Mouse (Mus musculus) hindbrain, embryonic 11.5 days (tissue): ENCODE data around the gene Scamp2. TPM values are rescaled to one million over a fixed set of nuclear protein-coding genes. Genes with fewer than 3 reads are reported as not detected.

ENCODE experiments used
- ATAC-seq: fragments of 200-750 bp; cut with Nextera tagmentation; 2 replicates; pipeline ENCODE4 v1.8.0; 2017; ENCODE audit warnings: mild to moderate bottlenecking, moderate TSS enrichment, moderate library complexity; ENCODE audit not compliant: low FRiP score
- DNase-seq: peaks from one replicate; pipeline ENCODE4 v3.0.0-alpha.2; 2015; ENCODE audit warnings: low spot score
- H3K27ac ChIP-seq: fragments of 300-500 bp; sonication (generic); 2 replicates; pipeline ENCODE4 v1.5.1; 2014; ENCODE audit warnings: mild to moderate bottlenecking, low read depth, low read length
- H3K27me3 ChIP-seq: fragments of 300-500 bp; sonication (generic); 2 replicates; pipeline ENCODE4 v1.6.1; 2014; ENCODE audit warnings: mild to moderate bottlenecking, low read length, moderate library complexity, mixed read lengths; ENCODE audit not compliant: control insufficient read depth, insufficient read depth
- H3K36me3 ChIP-seq: fragments of 300-500 bp; sonication (generic); 2 replicates; pipeline ENCODE4 v1.6.1; 2014; ENCODE audit warnings: mild to moderate bottlenecking, low read length, moderate library complexity, mixed read lengths; ENCODE audit not compliant: control insufficient read depth, insufficient read depth
- H3K4me1 ChIP-seq: fragments of 300-500 bp; sonication (generic); replicated peaks from 2 replicates; pipeline ENCODE4 v1.6.1; 2014; ENCODE audit warnings: low read length, mixed read lengths; ENCODE audit not compliant: control insufficient read depth, insufficient read depth
- H3K4me2 ChIP-seq: fragments of 300-500 bp; sonication (generic); replicated peaks from 2 replicates; pipeline ENCODE4 v1.6.1; 2014; ENCODE audit warnings: mild to moderate bottlenecking, low read depth, low read length
- H3K4me3 ChIP-seq: fragments of 300-500 bp; sonication (generic); 2 replicates; pipeline ENCODE4 v1.5.1; 2014; ENCODE audit warnings: low read depth, low read length
- H3K9ac ChIP-seq: fragments of 300-500 bp; sonication (generic); 2 replicates; pipeline ENCODE4 v1.6.1; 2014; ENCODE audit warnings: low read depth, low read length
- H3K9me3 ChIP-seq: fragments of 300-500 bp; sonication (generic); 2 replicates; pipeline ENCODE4 v1.6.1; 2016; ENCODE audit warnings: low read length; ENCODE audit not compliant: control insufficient read depth
- WGBS: fragments of 180-500 bp; shearing (Covaris S2); extraction: QIAGEN DNeasy Blood & Tissue Kit; methylation state at CpG from one replicate; pipeline ENCODE4 v1.1.7; 2014; 5-methylcytosine and 5-hydroxymethylcytosine counted together
- polyA plus RNA-seq: library from polyadenylated mRNA; unstranded; fragments of >200 nt; fragmentation: Nextera tagmentation; extraction: Ambion mirVana; gene quantifications from 2 replicates; pipeline ENCODE4 v1.2.1, GENCODE M21; 2014

Scamp2 gene
- polyA plus RNA-seq, 1 experiment from 2014 or later = 57.8 TPM

GRCm38 (mm10) chr9:57525516-57525915 is 35.2 kb upstream of the Scamp2 start:
- Histone ChIP-seq H3K9ac (no peak overlapping the region), H3K4me1 (no peaks in the 10 kb centered on the region), H3K4me2 (no peak overlapping the region), H3K36me3 (no peaks in the 10 kb centered on the region), H3K27me3 (no peaks in the 10 kb centered on the region), H3K27ac (no peak overlapping the region), H3K9me3 (no peaks in the 10 kb centered on the region), H3K4me3 (no peak overlapping the region)
- no peak for ATAC-seq
- WGBS = 92% methylated on average over 2 of the region's 2 CpGs
- DNase-seq = no peak

- no peak for DNase-seq
- no peak overlapping the region for H3K9ac ChIP-seq
- H3K27ac ChIP-seq = no peak overlapping the region
- H3K27me3 ChIP-seq = no peaks in the 10 kb centered on the region
- no peaks in the 10 kb centered on the region for H3K36me3 ChIP-seq
- no peak for ATAC-seq
- H3K4me3 ChIP-seq = no peak overlapping the region
- no peak overlapping the region for H3K4me2 ChIP-seq
- H3K4me1 ChIP-seq = no peaks in the 10 kb centered on the region
- H3K9me3 ChIP-seq = no peaks in the 10 kb centered on the region
These were observed 34.3 kb upstream of the Scamp2 start for GRCm38 (mm10) chr9:57526435-57526834.

- DNase-seq = no peak
- no peaks in the 10 kb centered on the region for H3K36me3 ChIP-seq
- WGBS = 87% methylated on average over 1 of the region's 1 CpGs
- H3K4me2 ChIP-seq = no peak overlapping the region
- H3K27me3 ChIP-seq = no peaks in the 10 kb centered on the region
- no peak overlapping the region for H3K9ac ChIP-seq
- H3K27ac ChIP-seq = no peak overlapping the region
- H3K9me3 ChIP-seq = no peaks in the 10 kb centered on the region
- ATAC-seq = no peak
- no peak overlapping the region for H3K4me3 ChIP-seq
- no peaks in the 10 kb centered on the region for H3K4me1 ChIP-seq
These were observed 28.8 kb upstream of the Scamp2 start for GRCm38 (mm10) chr9:57531946-57532345.

GRCm38 (mm10) chr9:57536362-57536761 is 24.4 kb upstream of the Scamp2 start:
- DNase-seq (no peak), ATAC-seq (no peak)
- H3K36me3 ChIP-seq = peaks cover 4% of the 10 kb centered on the region; the same call in 1 of the 2 replicates
- no peak overlapping the region for H3K4me2 ChIP-seq
- H3K27ac ChIP-seq = no peak overlapping the region
- H3K4me1 ChIP-seq = peaks cover 4% of the 10 kb centered on the region
- no peaks in the 10 kb centered on the region for H3K27me3 ChIP-seq
- no peaks in the 10 kb centered on the region for H3K9me3 ChIP-seq
- 94% methylated on average over 5 of the region's 5 CpGs for WGBS
- H3K4me3 ChIP-seq = no peak overlapping the region; the same call in 1 of the 2 replicates
- H3K9ac ChIP-seq = no peak overlapping the region

GRCm38 (mm10) chr9:57537044-57537727 is 23.6 kb upstream of the Scamp2 start, which contains the start of gene Fam219b:
Gene Fam219b (plus strand): TSS chr9:57537528.
- WGBS = 3% methylated on average over 43 of the region's 45 CpGs

GRCm38 (mm10) chr9:57537728-57538181 is 23.0 kb upstream of the Scamp2 start:
- Histone ChIP-seq H3K27ac (peak overlapping the region; percentile 77), H3K36me3 (peaks cover 6% of the 10 kb centered on the region; the same call in 1 of the 2 replicates), H3K4me3 (peak overlapping the region; percentile 83), H3K9ac (peak overlapping the region; percentile 88), H3K27me3 (no peaks in the 10 kb centered on the region), H3K4me1 (peaks cover 4% of the 10 kb centered on the region), H3K4me2 (peak overlapping the region; percentile 81), H3K9me3 (no peaks in the 10 kb centered on the region)
- no peak for DNase-seq
- 0% methylated on average over 24 of the region's 24 CpGs for WGBS
- ATAC-seq = peak; percentile 81; the same call in 1 of the 2 replicates

More at GRCm38 (mm10) chr9:57537044-57537727, 23.6 kb upstream of the Scamp2 start, which contains the start of gene Fam219b:
- peak within 1 kb of the TSS; percentile 81 for H3K4me2 ChIP-seq
- peaks cover 6% of the 10 kb centered on the region; the same call in 1 of the 2 replicates for H3K36me3 ChIP-seq
- H3K4me3 ChIP-seq = peak within 1 kb of the TSS; percentile 83
- DNase-seq (peak; percentile 90), ATAC-seq (peak; percentile 90)
- H3K4me1 ChIP-seq = peaks cover 4% of the 10 kb centered on the region
- peak within 1 kb of the TSS; percentile 77 for H3K27ac ChIP-seq
- H3K27me3 ChIP-seq = no peaks in the 10 kb centered on the region
- no peaks in the 10 kb centered on the region for H3K9me3 ChIP-seq
- H3K9ac ChIP-seq = peak within 1 kb of the TSS; percentile 88

GRCm38 (mm10) chr9:57539550-57539949 is 21.2 kb upstream of the Scamp2 start:
- WGBS = 94% methylated on average over 2 of the region's 2 CpGs
- Histone ChIP-seq H3K27ac (no peak overlapping the region), H3K36me3 (peaks cover 10% of the 10 kb centered on the region; the same call in 1 of the 2 replicates), H3K4me2 (no peak overlapping the region), H3K9me3 (no peaks in the 10 kb centered on the region), H3K9ac (no peak overlapping the region), H3K27me3 (no peaks in the 10 kb centered on the region), H3K4me3 (no peak overlapping the region), H3K4me1 (peaks cover 4% of the 10 kb centered on the region)
- ATAC-seq (no peak), DNase-seq (no peak)

GRCm38 (mm10) chr9:57541312-57541711 is 19.4 kb upstream of the Scamp2 start:
- Histone ChIP-seq H3K4me3 (no peak overlapping the region), H3K27me3 (no peaks in the 10 kb centered on the region), H3K9ac (no peak overlapping the region), H3K4me2 (no peak overlapping the region), H3K9me3 (no peaks in the 10 kb centered on the region), H3K36me3 (peaks cover 11% of the 10 kb centered on the region; the same call in 1 of the 2 replicates), H3K4me1 (peaks cover 4% of the 10 kb centered on the region), H3K27ac (no peak overlapping the region)
- 8% methylated on average over 1 of the region's 1 CpGs for WGBS
- DNase-seq (peak; percentile 76), ATAC-seq (no peak)

- 87% methylated on average over 3 of the region's 3 CpGs for WGBS
- H3K9ac ChIP-seq = no peak overlapping the region
- no peaks in the 10 kb centered on the region for H3K9me3 ChIP-seq
- H3K4me1 ChIP-seq = no peaks in the 10 kb centered on the region
- H3K27ac ChIP-seq = no peak overlapping the region
- DNase-seq (no peak), ATAC-seq (no peak)
- no peak overlapping the region for H3K4me2 ChIP-seq
- H3K36me3 ChIP-seq = peaks cover 15% of the 10 kb centered on the region; the same call in 1 of the 2 replicates
- no peaks in the 10 kb centered on the region for H3K27me3 ChIP-seq
- no peak overlapping the region for H3K4me3 ChIP-seq
These were observed 16.8 kb upstream of the Scamp2 start for GRCm38 (mm10) chr9:57543951-57544350.
